Mouse (Mus musculus) ES-Bruce4 (cell line): ENCODE data around the gene Fgf15. TPM values are rescaled to one million over a fixed set of nuclear protein-coding genes. Genes with fewer than 3 reads are reported as not detected.

Source experiments
- H3K27ac ChIP-seq: 2 replicates; pipeline ENCODE4 v1.5.1; 2012; ENCODE audit warnings: low read length, inconsistent platforms; ENCODE audit not compliant: insufficient read depth
- H3K27me3 ChIP-seq: 2 replicates; pipeline ENCODE4 v1.6.1; 2012; ENCODE audit warnings: mild to moderate bottlenecking, low read length, inconsistent platforms; ENCODE audit not compliant: control insufficient read depth, poor library complexity, insufficient read depth, severe bottlenecking
- H3K36me3 ChIP-seq: 2 replicates; pipeline ENCODE4 v1.6.1; 2012; ENCODE audit warnings: inconsistent platforms, mild to moderate bottlenecking, low read length, moderate library complexity; ENCODE audit not compliant: control insufficient read depth, poor library complexity, insufficient read depth, severe bottlenecking
- H3K4me1 ChIP-seq: one replicate; pipeline ENCODE4 v1.8.1; 2011; ENCODE audit warnings: low read length; ENCODE audit not compliant: control insufficient read depth, insufficient read depth
- H3K4me3 ChIP-seq: 2 replicates; pipeline ENCODE4 v1.5.1; 2011; ENCODE audit warnings: low read depth, mild to moderate bottlenecking, low read length
- H3K9ac ChIP-seq: 2 replicates; pipeline ENCODE4 v1.6.1; 2012; ENCODE audit warnings: low read depth, mild to moderate bottlenecking, inconsistent platforms; ENCODE audit not compliant: poor library complexity, severe bottlenecking
- H3K9me3 ChIP-seq: replicated peaks from 2 replicates; pipeline ENCODE4 v1.6.1; 2012; ENCODE audit warnings: mild to moderate bottlenecking, low read length, inconsistent platforms; ENCODE audit not compliant: control insufficient read depth, poor library complexity, insufficient read depth, severe bottlenecking
- CTCF ChIP-seq: IDR thresholded peaks from one replicate; pipeline ENCODE4 v1.8.1; 2011; ENCODE audit warnings: low read depth, low read length
- EP300 ChIP-seq: IDR thresholded peaks from 2 replicates; pipeline ENCODE4 v1.6.1; 2011; ENCODE audit warnings: low read depth, low read length; ENCODE audit not compliant: insufficient read depth
- POLR2A ChIP-seq: IDR thresholded peaks from one replicate; pipeline ENCODE4 v1.8.1; 2011; ENCODE audit warnings: low read length; ENCODE audit not compliant: insufficient read depth
- polyA plus RNA-seq: library from polyadenylated mRNA; stranded (reverse); fragments of >200 nt; gene quantifications from 2 replicates; pipeline ENCODE4 v1.2.4, GENCODE M21; 2011; ENCODE audit warnings: low read depth; ENCODE audit not compliant: missing spikeins, insufficient read depth, insufficient read length

The Fgf15 gene
- polyA plus RNA-seq, 1 experiment, result 3.3 TPM

GRCm38 (mm10) chr7:144906708-144907397 is 10.5 kb downstream of the Fgf15 start:
- Histone ChIP-seq H3K4me3 (no peak overlapping the region), H3K9me3 (no peaks in the 10 kb centered on the region), H3K4me1 (peaks cover 3% of the 10 kb centered on the region), H3K27me3 (no peaks in the 10 kb centered on the region), H3K27ac (no peak overlapping the region), H3K36me3 (no peaks in the 10 kb centered on the region), H3K9ac (no peak overlapping the region)
- TF ChIP-seq POLR2A, result no peak
- peak; percentile 79 for TF ChIP-seq CTCF

- no peaks in the 10 kb centered on the region for H3K36me3 ChIP-seq
- no peak overlapping the region for H3K4me3 ChIP-seq
- peak; percentile 19 for TF ChIP-seq CTCF
- TF ChIP-seq POLR2A, result no peak
- H3K9me3 ChIP-seq, result no peaks in the 10 kb centered on the region
- no peak overlapping the region for H3K27ac ChIP-seq
- peaks cover 3% of the 10 kb centered on the region for H3K4me1 ChIP-seq
- H3K9ac ChIP-seq, result no peak overlapping the region
- no peaks in the 10 kb centered on the region for H3K27me3 ChIP-seq
Measured at GRCm38 (mm10) chr7:144907793-144908192, 11.5 kb downstream of the Fgf15 start.

GRCm38 (mm10) chr7:144908705-144909104 is 12.4 kb downstream of the Fgf15 start:
- Histone ChIP-seq H3K27me3 (no peaks in the 10 kb centered on the region), H3K4me1 (peaks cover 3% of the 10 kb centered on the region), H3K4me3 (peak overlapping the region; percentile 57), H3K9me3 (no peaks in the 10 kb centered on the region), H3K9ac (no peak overlapping the region), H3K27ac (no peak overlapping the region), H3K36me3 (no peaks in the 10 kb centered on the region)
- TF ChIP-seq POLR2A (no peak), EP300 (no peak), CTCF (peak; percentile 21)

GRCm38 (mm10) chr7:144911121-144911520 is 14.8 kb downstream of the Fgf15 start:
- H3K36me3 ChIP-seq, result no peaks in the 10 kb centered on the region
- H3K27ac ChIP-seq, result no peak overlapping the region
- TF ChIP-seq EP300 (no peak), POLR2A (no peak), CTCF (no peak)
- H3K9ac ChIP-seq, result no peak overlapping the region
- no peaks in the 10 kb centered on the region for H3K27me3 ChIP-seq
- H3K9me3 ChIP-seq, result no peaks in the 10 kb centered on the region
- no peak overlapping the region for H3K4me3 ChIP-seq
- H3K4me1 ChIP-seq, result peaks cover 3% of the 10 kb centered on the region

- Histone ChIP-seq H3K4me3 (no peak overlapping the region), H3K27me3 (no peaks in the 10 kb centered on the region), H3K9me3 (no peaks in the 10 kb centered on the region), H3K27ac (no peak overlapping the region), H3K36me3 (no peaks in the 10 kb centered on the region), H3K9ac (no peak overlapping the region), H3K4me1 (peaks cover 3% of the 10 kb centered on the region)
- TF ChIP-seq POLR2A (no peak), EP300 (no peak), CTCF (no peak)
Measured at GRCm38 (mm10) chr7:144912897-144913296, 16.6 kb downstream of the Fgf15 start.

GRCm38 (mm10) chr7:144914296-144914947 is 18.1 kb downstream of the Fgf15 start:
- no peak for TF ChIP-seq CTCF
- TF ChIP-seq POLR2A, result no peak
- no peak for TF ChIP-seq EP300
- H3K36me3 ChIP-seq, result no peaks in the 10 kb centered on the region
- H3K27ac ChIP-seq, result no peak overlapping the region
- no peaks in the 10 kb centered on the region for H3K9me3 ChIP-seq
- no peaks in the 10 kb centered on the region for H3K4me1 ChIP-seq
- H3K9ac ChIP-seq, result peak overlapping the region; percentile 61; the same call in 1 of the 2 replicates
- no peaks in the 10 kb centered on the region for H3K27me3 ChIP-seq
- peak overlapping the region; percentile 68 for H3K4me3 ChIP-seq
